Mouse (Mus musculus) lung, adult 2 months (tissue): ENCODE results near the gene Mdga2.

Experiments used
- CTCF ChIP-seq: fragments of 200-500 bp; IDR thresholded peaks from 2 replicates; pipeline ENCODE4 v1.5.1; 2011; ENCODE audit warnings: mild to moderate bottlenecking, low read length, control low read depth; ENCODE audit not compliant: insufficient read depth
- POLR2A ChIP-seq: fragments of 200-500 bp; IDR thresholded peaks from 2 replicates; pipeline ENCODE4 v1.6.1; 2011; ENCODE audit warnings: low read depth, mild to moderate bottlenecking, control low read depth, low read length, borderline replicate concordance; ENCODE audit errors: extremely low read depth

- TF ChIP-seq CTCF (no peak), POLR2A (no peak)
These were observed 1.2 kb upstream of the Mdga2 start for GRCm38 (mm10) chr12:67223530-67223929.
